Mouse (Mus musculus) neural tube, embryonic 14.5 days (tissue): ENCODE results near the gene Zfp358. TPM values are rescaled to one million over a fixed set of nuclear protein-coding genes. Genes with fewer than 3 reads are reported as not detected.

ENCODE experiments used
- ATAC-seq: fragments of 200-750 bp; cut with Nextera tagmentation; 2 replicates; pipeline ENCODE4 v1.8.0; 2017; ENCODE audit warnings: low read depth, mild to moderate bottlenecking, moderate TSS enrichment, moderate library complexity
- H3K27ac ChIP-seq: fragments of 300-500 bp; sonication (generic); 2 replicates; pipeline ENCODE4 v1.5.1; 2014; ENCODE audit warnings: low read depth, mild to moderate bottlenecking, control low read depth, low read length, moderate library complexity, mixed read lengths
- H3K27me3 ChIP-seq: fragments of 300-500 bp; sonication (generic); 2 replicates; pipeline ENCODE4 v1.6.1; 2014; ENCODE audit warnings: low read length; ENCODE audit not compliant: control insufficient read depth, insufficient read depth
- H3K36me3 ChIP-seq: fragments of 300-500 bp; sonication (generic); 2 replicates; pipeline ENCODE4 v1.6.1; 2014; ENCODE audit warnings: low read length, mixed read lengths; ENCODE audit not compliant: control insufficient read depth, insufficient read depth
- H3K4me1 ChIP-seq: fragments of 300-500 bp; sonication (generic); 2 replicates; pipeline ENCODE4 v1.6.1; 2014; ENCODE audit warnings: low read length; ENCODE audit not compliant: control insufficient read depth, insufficient read depth
- H3K4me2 ChIP-seq: fragments of 300-500 bp; sonication (generic); 2 replicates; pipeline ENCODE4 v1.6.1; 2014; ENCODE audit warnings: mild to moderate bottlenecking, low read depth, low read length, control low read depth
- H3K4me3 ChIP-seq: fragments of 300-500 bp; sonication (generic); 2 replicates; pipeline ENCODE4 v1.5.1; 2014; ENCODE audit warnings: low read depth, low read length, control low read depth, mixed read lengths
- H3K9ac ChIP-seq: fragments of 300-500 bp; sonication (generic); replicated peaks from 2 replicates; pipeline ENCODE4 v1.6.1; 2014; ENCODE audit warnings: low read depth, mild to moderate bottlenecking, control low read depth, low read length, mixed read lengths
- H3K9me3 ChIP-seq: fragments of 300-500 bp; sonication (generic); 2 replicates; pipeline ENCODE4 v1.6.1; 2016; ENCODE audit warnings: low read length; ENCODE audit not compliant: control insufficient read depth
- WGBS: fragments of 180-500 bp; shearing (Covaris S2); extraction: QIAGEN DNeasy Blood & Tissue Kit; methylation state at CpG from one replicate; pipeline ENCODE4 v1.1.7; 2014; 5-methylcytosine and 5-hydroxymethylcytosine counted together
- polyA plus RNA-seq: library from polyadenylated mRNA; unstranded; fragments of >200 nt; fragmentation: Nextera tagmentation; extraction: Ambion mirVana; gene quantifications from 2 replicates; pipeline ENCODE4 v1.2.1, GENCODE M21; 2014

Zfp358 gene
- polyA plus RNA-seq, 1 experiment from 2014 or later = 43.5 TPM

DNA sequence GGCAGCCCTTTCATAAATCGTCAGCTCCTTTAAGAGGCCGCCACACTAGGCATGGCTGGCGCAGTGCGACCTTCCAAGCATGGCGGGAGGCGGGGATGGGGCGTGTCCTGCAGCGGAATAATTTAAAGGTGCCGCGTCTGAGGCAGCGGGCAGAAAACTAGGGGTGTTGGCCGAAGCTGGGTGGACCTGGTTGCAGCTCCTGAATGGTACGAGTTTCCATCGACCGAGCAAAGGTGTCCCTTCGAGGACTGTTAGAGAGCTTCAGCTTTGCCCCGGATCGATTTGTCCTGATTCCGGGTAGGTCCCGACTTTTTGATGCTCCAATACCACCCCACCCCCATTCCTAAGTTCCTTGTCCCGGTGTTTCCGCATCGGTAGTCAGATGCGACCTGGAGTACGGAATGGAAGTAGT, 22.3 kb downstream of the Zfp358 start, which contains the start of gene Pnpla6:
Pnpla6 (plus strand) TSS at position 125 of the 412 bp plus-strand sequence.
- WGBS = under 1% methylated on average over 25 of the region's 25 CpGs
- Histone ChIP-seq H3K4me3 (peak within 1 kb of the TSS; percentile 50), H3K4me2 (peak within 1 kb of the TSS; percentile 90), H3K36me3 (0 out of 2 replicates have a peak, but pooled peaks cover 5% of the 10 kb centered on the region), H3K27me3 (no peaks in the 10 kb centered on the region), H3K9ac (peak within 1 kb of the TSS; percentile 52), H3K27ac (peak within 1 kb of the TSS; percentile 58), H3K4me1 (no peaks in the 10 kb centered on the region), H3K9me3 (no peaks in the 10 kb centered on the region)
- peak; percentile 78 for ATAC-seq

GRCm38 (mm10) chr8:3515771-3516417, 23.0 kb downstream of the Zfp358 start:
- peak overlapping the region; percentile 90 for H3K4me2 ChIP-seq
- H3K9me3 ChIP-seq = no peaks in the 10 kb centered on the region
- 0 out of 2 replicates have a peak, but pooled peaks cover 5% of the 10 kb centered on the region for H3K36me3 ChIP-seq
- peak overlapping the region; percentile 52 for H3K9ac ChIP-seq
- peak overlapping the region; percentile 50 for H3K4me3 ChIP-seq
- H3K4me1 ChIP-seq = no peaks in the 10 kb centered on the region
- ATAC-seq = peak; percentile 36
- WGBS = 0% methylated on average over 25 of the region's 25 CpGs
- no peaks in the 10 kb centered on the region for H3K27me3 ChIP-seq
- peak overlapping the region; percentile 58 for H3K27ac ChIP-seq

- H3K36me3 ChIP-seq = 0 out of 2 replicates have a peak, but pooled peaks cover 6% of the 10 kb centered on the region
- no peaks in the 10 kb centered on the region for H3K9me3 ChIP-seq
- H3K27me3 ChIP-seq = no peaks in the 10 kb centered on the region
- 4% methylated on average over 36 of the region's 36 CpGs for WGBS
- H3K4me2 ChIP-seq = peak overlapping the region; percentile 90
- peak overlapping the region; percentile 58 for H3K27ac ChIP-seq
- H3K9ac ChIP-seq = peak overlapping the region; percentile 52
- H3K4me1 ChIP-seq = no peaks in the 10 kb centered on the region
- H3K4me3 ChIP-seq = peak overlapping the region; percentile 50
- ATAC-seq = peak; percentile 90
These were observed 23.6 kb downstream of the Zfp358 start for GRCm38 (mm10) chr8:3516450-3517116.

DNA sequence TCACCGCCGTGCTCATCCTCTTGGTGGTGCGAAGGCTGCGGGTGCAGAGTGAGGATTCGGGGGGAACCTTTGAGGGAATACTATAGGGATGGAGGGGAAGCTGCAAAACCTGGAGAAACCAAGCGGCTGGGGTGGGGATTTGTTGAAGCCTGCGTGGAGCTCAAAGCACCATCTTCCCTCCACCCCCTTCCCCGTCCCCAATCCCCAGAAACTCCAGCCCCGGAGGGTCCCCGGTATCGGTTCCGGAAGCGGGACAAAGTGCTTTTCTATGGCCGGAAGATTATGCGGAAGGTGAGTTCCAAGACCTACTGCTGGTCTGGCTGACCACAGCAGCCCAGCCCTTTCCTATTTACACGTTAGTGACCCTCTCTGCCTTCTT, 24.2 kb downstream of the Zfp358 start:
- Histone ChIP-seq H3K4me1 (no peaks in the 10 kb centered on the region), H3K4me2 (peak overlapping the region; percentile 90), H3K27ac (no peak overlapping the region), H3K27me3 (no peaks in the 10 kb centered on the region), H3K4me3 (peak overlapping the region; percentile 50), H3K9me3 (no peaks in the 10 kb centered on the region), H3K9ac (peak overlapping the region; percentile 48), H3K36me3 (0 out of 2 replicates have a peak, but pooled peaks cover 10% of the 10 kb centered on the region)
- WGBS = 8% methylated on average over 16 of the region's 16 CpGs
- ATAC-seq = no peak

- no peak overlapping the region for H3K4me3 ChIP-seq
- no peak overlapping the region for H3K4me2 ChIP-seq
- WGBS = 92% methylated on average over 13 of the region's 13 CpGs
- H3K4me1 ChIP-seq = no peaks in the 10 kb centered on the region
- H3K9ac ChIP-seq = no peak overlapping the region
- no peak overlapping the region for H3K27ac ChIP-seq
- ATAC-seq = no peak
- no peaks in the 10 kb centered on the region for H3K27me3 ChIP-seq
- no peaks in the 10 kb centered on the region for H3K9me3 ChIP-seq
- peaks cover 32% of the 10 kb centered on the region for H3K36me3 ChIP-seq
These were observed 29.2 kb downstream of the Zfp358 start for GRCm38 (mm10) chr8:3522007-3522697.

- H3K4me3 ChIP-seq = no peak overlapping the region
- peaks cover 20% of the 10 kb centered on the region for H3K36me3 ChIP-seq
- H3K9ac ChIP-seq = no peak overlapping the region
- no peaks in the 10 kb centered on the region for H3K4me1 ChIP-seq
- H3K9me3 ChIP-seq = no peaks in the 10 kb centered on the region
- H3K27ac ChIP-seq = no peak overlapping the region
- no peaks in the 10 kb centered on the region for H3K27me3 ChIP-seq
- no peak for ATAC-seq
- WGBS = 95% methylated on average over 5 of the region's 5 CpGs
- H3K4me2 ChIP-seq = no peak overlapping the region
These were observed 37.9 kb downstream of the Zfp358 start for GRCm38 (mm10) chr8:3530816-3531215.

GRCm38 (mm10) chr8:3531936-3532335, 39.0 kb downstream of the Zfp358 start:
- Histone ChIP-seq H3K27ac (no peak overlapping the region), H3K9me3 (no peaks in the 10 kb centered on the region), H3K4me1 (no peaks in the 10 kb centered on the region), H3K36me3 (peaks cover 24% of the 10 kb centered on the region), H3K9ac (no peak overlapping the region), H3K4me3 (no peak overlapping the region), H3K4me2 (no peak overlapping the region), H3K27me3 (no peaks in the 10 kb centered on the region)
- WGBS = 93% methylated on average over 18 of the region's 18 CpGs
- no peak for ATAC-seq

- no peak overlapping the region for H3K4me3 ChIP-seq
- H3K27me3 ChIP-seq = no peaks in the 10 kb centered on the region
- peaks cover 39% of the 10 kb centered on the region for H3K36me3 ChIP-seq
- H3K4me2 ChIP-seq = no peak overlapping the region
- WGBS = 65% methylated on average over 15 of the region's 15 CpGs
- no peaks in the 10 kb centered on the region for H3K9me3 ChIP-seq
- no peak for ATAC-seq
- H3K4me1 ChIP-seq = no peaks in the 10 kb centered on the region
- no peak overlapping the region for H3K27ac ChIP-seq
- H3K9ac ChIP-seq = no peak overlapping the region
These were observed 43.3 kb downstream of the Zfp358 start for GRCm38 (mm10) chr8:3536053-3536841.
